Mouse (Mus musculus): Measurements from ENCODE around the gene Ubr4.
A peak's percentile ranks its signal among the peaks of the same experiment; 100 is the strongest.
"Not testable (repeated sequence)": the region's sequence is repeated elsewhere in the genome, so short reads cannot be mapped to it uniquely, and the experiment has no call there.

Ubr4 gene

DNA sequence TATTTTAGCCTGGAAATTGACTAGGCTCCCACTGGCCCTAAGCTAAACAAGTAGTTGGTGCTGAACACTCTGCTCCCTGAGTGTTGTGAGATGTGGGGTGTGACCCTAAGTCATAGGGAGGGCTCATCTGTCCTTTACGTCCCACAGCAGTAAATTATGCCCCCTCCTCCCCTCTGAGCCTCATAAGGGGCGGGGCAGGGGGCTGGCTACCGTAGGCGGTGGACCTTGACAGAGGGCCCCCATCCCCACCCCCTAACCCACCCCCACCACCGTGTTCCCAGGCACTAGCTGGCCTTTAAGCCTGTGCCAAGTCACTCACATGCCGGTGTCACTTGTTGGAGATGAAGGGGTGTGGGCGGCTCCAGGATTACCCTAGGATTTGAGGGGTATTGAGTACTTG, 132.1 kb downstream of the Ubr4 start:
- no peak for DNase-seq (ENCODE audit: low read depth, low spot score)

- DNase-seq (ENCODE audit: low read depth, low spot score): peak; percentile 76
Measured at GRCm38 (mm10) chr4:139487085-139487484, 134.7 kb downstream of the Ubr4 start.

GRCm38 (mm10) chr4:139488325-139488724, 135.9 kb downstream of the Ubr4 start:
- peak; percentile 64 for DNase-seq (ENCODE audit: low read depth, low spot score)

GRCm38 (mm10) chr4:139489946-139490345, 137.5 kb downstream of the Ubr4 start:
- DNase-seq (ENCODE audit: low read depth, low spot score): no peak

GRCm38 (mm10) chr4:139490413-139491055, 138.1 kb downstream of the Ubr4 start:
- no peak for DNase-seq (ENCODE audit: low read depth, low spot score)

- DNase-seq (ENCODE audit: low read depth, low spot score): no peak
Measured at GRCm38 (mm10) chr4:139491541-139492170, 139.2 kb downstream of the Ubr4 start.

- DNase-seq (ENCODE audit: low read depth, low spot score): no peak
Measured at GRCm38 (mm10) chr4:139492258-139492833, 139.9 kb downstream of the Ubr4 start.

- no peak for DNase-seq (ENCODE audit: low read depth, low spot score)
Measured at GRCm38 (mm10) chr4:139493227-139494025, 141.0 kb downstream of the Ubr4 start.

- DNase-seq (ENCODE audit: low read depth, low spot score): peak; percentile 26
Measured at GRCm38 (mm10) chr4:139500814-139501213, 148.4 kb downstream of the Ubr4 start.

- DNase-seq (ENCODE audit: low read depth, low spot score): no peak
Measured at GRCm38 (mm10) chr4:139501702-139502101, 149.3 kb downstream of the Ubr4 start.

- DNase-seq (ENCODE audit: low read depth, low spot score): no peak
Measured at GRCm38 (mm10) chr4:139503919-139504318, 151.5 kb downstream of the Ubr4 start.

DNA sequence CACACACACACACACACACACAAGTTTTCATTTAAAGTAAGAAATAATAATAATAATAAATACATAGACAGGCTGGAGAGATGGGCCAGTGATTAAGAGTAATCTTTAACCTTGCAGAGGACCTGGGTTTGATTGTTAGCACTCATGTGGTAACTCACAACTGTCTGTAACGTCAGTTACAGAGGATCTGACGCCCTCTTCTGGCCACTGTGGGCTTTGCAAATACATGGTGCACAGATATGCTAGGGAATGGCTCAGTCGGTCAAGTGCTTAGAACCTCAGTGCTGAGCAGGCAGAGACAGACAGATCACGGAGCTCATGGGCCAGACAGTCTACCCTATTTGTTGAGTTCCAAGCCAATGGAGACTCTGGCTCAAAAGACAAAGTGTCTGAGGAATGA, 153.3 kb downstream of the Ubr4 start:
- peak; percentile 58 for DNase-seq (ENCODE audit: low read depth, low spot score)

DNA sequence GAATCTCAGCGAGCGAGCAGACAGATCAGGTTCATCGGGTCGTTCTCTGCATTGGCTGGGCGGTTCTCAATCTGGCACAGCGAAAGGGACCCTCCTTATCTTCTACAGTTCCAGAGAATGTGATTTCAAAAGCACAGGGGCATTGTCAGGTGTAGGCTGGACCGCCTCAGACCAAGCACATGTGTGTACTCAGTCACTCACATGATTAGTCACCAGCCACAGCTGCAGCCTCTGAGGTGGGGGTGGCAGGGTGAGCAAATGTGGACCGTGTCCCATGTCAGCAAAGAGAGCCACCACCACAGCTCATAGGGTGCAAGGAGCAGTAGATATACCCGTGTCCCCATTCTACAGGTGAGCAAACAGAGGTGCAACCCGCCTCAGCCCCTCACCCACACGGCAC, 154.3 kb downstream of the Ubr4 start:
- no peak for DNase-seq (ENCODE audit: low read depth, low spot score)

- DNase-seq (ENCODE audit: low read depth, low spot score): no peak
Measured at GRCm38 (mm10) chr4:139509069-139509468, 156.7 kb downstream of the Ubr4 start.

DNA sequence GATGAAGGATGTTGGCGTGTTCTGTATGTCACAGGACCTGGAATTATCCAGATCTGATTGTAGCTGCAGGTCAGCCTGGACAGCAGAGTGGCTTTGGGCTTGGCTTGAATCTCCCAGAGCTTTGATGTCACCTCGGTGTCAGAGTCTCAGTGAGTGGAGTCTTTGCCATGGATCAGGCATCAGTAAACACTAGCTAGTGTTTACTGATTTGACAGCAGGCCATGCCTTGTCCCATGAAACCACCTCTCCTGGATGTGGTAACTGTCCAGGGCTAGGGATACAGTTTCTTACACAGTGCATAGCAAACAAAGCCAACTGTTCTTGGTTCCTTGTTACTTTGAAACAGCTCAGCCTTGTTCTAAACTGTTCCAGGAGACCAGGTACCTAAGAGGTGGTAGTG, 159.1 kb downstream of the Ubr4 start:
- DNase-seq (ENCODE audit: low read depth, low spot score): no peak

GRCm38 (mm10) chr4:139512985-139513384, 160.6 kb downstream of the Ubr4 start:
- no peak for DNase-seq (ENCODE audit: low read depth, low spot score)

DNA sequence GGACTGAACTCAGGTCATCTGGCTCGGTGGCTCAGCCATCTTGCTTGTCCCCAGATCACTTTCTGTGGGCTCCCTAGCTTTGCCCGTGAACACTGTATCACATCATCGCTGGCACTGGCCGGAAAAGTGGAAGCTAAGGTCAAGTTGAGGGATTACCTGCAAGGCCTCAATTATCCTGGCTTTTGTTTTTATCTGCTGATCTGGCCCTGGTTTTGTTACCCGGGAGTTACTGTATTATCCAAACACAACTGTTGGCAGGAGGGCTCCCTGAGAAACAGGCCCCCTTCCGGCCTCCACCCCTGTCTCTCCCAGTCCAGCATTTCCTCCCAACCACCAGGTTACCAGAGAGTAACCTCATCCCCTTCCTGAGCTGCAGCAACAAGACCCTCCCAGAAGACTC, 166.8 kb downstream of the Ubr4 start:
- DNase-seq (ENCODE audit: low read depth, low spot score): no peak

- no peak for DNase-seq (ENCODE audit: low read depth, low spot score)
Measured at GRCm38 (mm10) chr4:139521926-139522325, 169.5 kb downstream of the Ubr4 start.

GRCm38 (mm10) chr4:139526475-139526874, 174.1 kb downstream of the Ubr4 start:
- DNase-seq (ENCODE audit: low read depth, low spot score): no peak

DNA sequence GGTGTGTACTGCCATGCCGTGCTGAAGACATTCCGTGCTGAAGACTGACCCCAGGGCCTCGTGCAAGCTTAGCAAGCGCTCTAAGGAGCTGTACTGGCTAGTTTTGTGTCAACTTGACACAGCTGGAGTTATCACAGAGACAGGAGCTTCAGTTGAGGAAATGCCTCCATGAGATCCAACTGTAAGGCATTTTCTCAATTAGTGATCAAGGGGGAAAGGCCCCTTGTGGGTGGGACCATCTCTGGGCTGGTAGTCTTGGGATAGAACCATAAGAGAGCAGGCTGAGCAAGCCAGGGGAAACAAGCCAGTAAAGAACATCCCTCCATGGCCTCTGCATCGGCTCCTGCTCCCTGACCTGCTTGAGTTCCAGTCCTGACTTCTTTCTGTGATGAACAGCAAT, 177.8 kb downstream of the Ubr4 start, which contains the start of gene Iffo2:
TSS of gene Iffo2 (plus strand) at position 301 of the 400 bp plus-strand sequence.
- DNase-seq (ENCODE audit: low read depth, low spot score): not testable (repeated sequence)

- no peak for DNase-seq (ENCODE audit: low read depth, low spot score)
Measured at GRCm38 (mm10) chr4:139532081-139532480, 179.7 kb downstream of the Ubr4 start.

DNA sequence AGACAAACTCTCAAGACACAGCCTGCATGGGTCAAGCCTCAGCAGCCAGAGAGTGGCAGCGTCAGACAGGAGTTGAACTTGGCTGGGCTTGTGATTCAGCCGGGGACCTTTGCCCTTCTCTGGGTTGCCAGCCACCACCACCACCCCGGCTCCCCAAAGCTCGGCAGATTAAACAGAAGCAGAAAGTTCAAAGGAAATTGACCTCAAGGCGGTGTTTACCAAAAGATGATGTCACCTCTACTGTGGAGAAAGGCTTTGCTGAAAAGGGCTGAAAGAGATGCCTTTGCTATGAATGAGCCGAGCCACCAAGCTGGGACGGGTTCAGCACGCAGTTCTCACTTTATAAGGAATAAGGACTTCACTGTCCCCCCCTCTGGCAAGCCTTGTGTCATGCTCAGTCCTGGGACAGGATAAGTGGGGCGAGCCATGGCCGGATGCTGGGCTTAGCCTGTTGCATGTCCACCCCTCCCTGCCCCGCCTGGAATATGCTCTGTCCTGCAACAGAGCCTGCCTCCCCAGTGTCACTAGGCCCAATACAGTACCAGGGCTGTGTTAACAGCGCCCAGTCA, 182.8 kb downstream of the Ubr4 start:
- DNase-seq (ENCODE audit: low read depth, low spot score): no peak

Data from ZHBTc4 (cell line).